Mouse (Mus musculus) ES-E14 (cell line): ENCODE measurements at regions not wholly inside any gene's neighbourhood (a gene's known extent, or its start where the extent isn't known, plus 50 kb on each side); places are given as distances from the start of the nearest gene placed in this dataset.

ENCODE experiments used
- DNase-seq: peaks from one replicate; pipeline ENCODE4 v3.0.0-alpha.2; 2013; ENCODE audit warnings: low read depth, low spot score
- H3K27ac ChIP-seq: 2 replicates; pipeline ENCODE4 v1.5.1; 2012; ENCODE audit warnings: low read depth, mild to moderate bottlenecking, low read length, moderate library complexity, mixed read lengths; ENCODE audit not compliant: poor library complexity, insufficient read depth, severe bottlenecking
- H3K36me3 ChIP-seq: 2 replicates; pipeline ENCODE4 v1.6.1; 2012; ENCODE audit warnings: mild to moderate bottlenecking, low read length, moderate library complexity, mixed read lengths; ENCODE audit not compliant: control insufficient read depth, poor library complexity, insufficient read depth, severe bottlenecking
- H3K4me1 ChIP-seq, 2 experiments: fragments of 150-350 bp in 1 of 2; sonication (generic) in 1 of 2; 2 replicates each; pipeline ENCODE4 v1.6.1; 2012; ENCODE audit warnings: low read length in 2 of 2, mild to moderate bottlenecking in 1 of 2, mixed read lengths in 1 of 2; ENCODE audit not compliant: control insufficient read depth in 2 of 2, insufficient read depth in 2 of 2, poor library complexity in 1 of 2
- H3K4me3 ChIP-seq, 2 experiments: fragments of 150-350 bp in 1 of 2; sonication (generic) in 1 of 2; 2 replicates each; pipeline ENCODE4 v1.5.1; 2012; ENCODE audit warnings: low read length in 2 of 2, low read depth in 1 of 2, mild to moderate bottlenecking in 1 of 2, mixed read lengths in 1 of 2; ENCODE audit not compliant: insufficient read depth in 1 of 2, poor library complexity in 1 of 2, severe bottlenecking in 1 of 2
- H3K9ac ChIP-seq: 2 replicates; pipeline ENCODE4 v1.6.1; 2012; ENCODE audit warnings: low read depth, mild to moderate bottlenecking, low read length, mixed read lengths; ENCODE audit not compliant: poor library complexity, insufficient read depth, severe bottlenecking
- H3K9me3 ChIP-seq: fragments of 150-350 bp; sonication (generic); 2 replicates; pipeline ENCODE4 v1.6.1; 2012; ENCODE audit warnings: low read depth, mild to moderate bottlenecking, low read length; ENCODE audit not compliant: control insufficient read depth, insufficient read depth
- CHD2 ChIP-seq: IDR thresholded peaks from 2 replicates; pipeline ENCODE4 v1.6.1; 2014; ENCODE audit warnings: mild to moderate bottlenecking, low read depth, low read length, inconsistent platforms
- HCFC1 ChIP-seq: IDR thresholded peaks from 2 replicates; pipeline ENCODE4 v1.6.1; 2012; ENCODE audit warnings: low read length, inconsistent platforms, borderline replicate concordance; ENCODE audit not compliant: insufficient read depth
- MAFK ChIP-seq: IDR thresholded peaks from 2 replicates; pipeline ENCODE4 v1.6.1; 2014; ENCODE audit warnings: mild to moderate bottlenecking, low read depth, low read length, inconsistent platforms; ENCODE audit not compliant: insufficient read depth
- ZC3H11A ChIP-seq: IDR thresholded peaks from 2 replicates; pipeline ENCODE4 v1.6.1; 2012; ENCODE audit warnings: low read depth, mild to moderate bottlenecking, inconsistent platforms, low read length, borderline replicate concordance
- ZNF384 ChIP-seq: IDR thresholded peaks from 2 replicates; pipeline ENCODE4 v1.6.1; 2012; ENCODE audit warnings: low read depth, low read length, inconsistent platforms
- in situ Hi-C, 2 experiments: fragments of 600-800 bp; cut with MboI; formaldehyde crosslinking; loops; one replicate each; pipeline ENCODE4 v1.15.1; 2025; ENCODE audit warnings: low sequenced_read_pairs in 2 of 2, inconsistent platforms in 1 of 2; ENCODE audit not compliant: unreplicated experiment in 2 of 2

GRCm38 (mm10) chr1:121029375-121029774 is 303.0 kb downstream of the Insig2 start:
- DNase-seq, result no peak
- Histone ChIP-seq H3K4me1 (no peaks in the 10 kb centered on the region), H3K4me3 (no peak overlapping the region), H3K27ac (no peak overlapping the region), H3K9ac (no peak overlapping the region), H3K36me3 (no peaks in the 10 kb centered on the region), H3K9me3 (no peaks in the 10 kb centered on the region)
- in situ Hi-C loops, result no loop called here
- TF ChIP-seq HCFC1 (no peak), CHD2 (no peak), MAFK (no peak)

GRCm38 (mm10) chr1:121034761-121035393 is 297.5 kb downstream of the Insig2 start:
- Histone ChIP-seq H3K27ac (no peak overlapping the region), H3K9me3 (no peaks in the 10 kb centered on the region), H3K36me3 (no peaks in the 10 kb centered on the region), H3K4me3 (no peak overlapping the region), H3K9ac (no peak overlapping the region), H3K4me1 (no peaks in the 10 kb centered on the region)
- DNase-seq, result no peak
- in situ Hi-C loops, result no loop called here
- no peak for TF ChIP-seq ZC3H11A

- Histone ChIP-seq H3K4me3 (no peak overlapping the region), H3K4me1 (no peaks in the 10 kb centered on the region), H3K36me3 (no peaks in the 10 kb centered on the region), H3K9ac (no peak overlapping the region), H3K9me3 (no peaks in the 10 kb centered on the region), H3K27ac (no peak overlapping the region)
- in situ Hi-C loops, result no loop called here
- DNase-seq, result no peak
- TF ChIP-seq MAFK, result no peak
- TF ChIP-seq ZC3H11A, result no peak
- TF ChIP-seq ZNF384, result no peak
- no peak for TF ChIP-seq CHD2
- no peak for TF ChIP-seq HCFC1
Measured at GRCm38 (mm10) chr1:121046581-121046980, 285.8 kb downstream of the Insig2 start.

GRCm38 (mm10) chr1:121047406-121047805 is 285.0 kb downstream of the Insig2 start:
- H3K4me3 ChIP-seq, result no peak overlapping the region
- in situ Hi-C loops, result no loop called here
- DNase-seq, result no peak
- no peak overlapping the region for H3K27ac ChIP-seq
- H3K9ac ChIP-seq, result no peak overlapping the region
- H3K36me3 ChIP-seq, result no peaks in the 10 kb centered on the region
- H3K9me3 ChIP-seq, result no peaks in the 10 kb centered on the region
- H3K4me1 ChIP-seq, result no peaks in the 10 kb centered on the region
- no peak for TF ChIP-seq HCFC1
- TF ChIP-seq ZC3H11A, result no peak
- no peak for TF ChIP-seq MAFK
- TF ChIP-seq ZNF384, result no peak
- no peak for TF ChIP-seq CHD2

- Histone ChIP-seq H3K4me3 (no peak overlapping the region), H3K9me3 (no peaks in the 10 kb centered on the region), H3K27ac (no peak overlapping the region), H3K36me3 (no peaks in the 10 kb centered on the region), H3K4me1 (no peaks in the 10 kb centered on the region), H3K9ac (no peak overlapping the region)
- in situ Hi-C loops, result no loop called here
- no peak for DNase-seq
- TF ChIP-seq ZNF384, result no peak
- no peak for TF ChIP-seq HCFC1
- no peak for TF ChIP-seq ZC3H11A
- TF ChIP-seq CHD2, result no peak
- no peak for TF ChIP-seq MAFK
Measured at GRCm38 (mm10) chr1:121049684-121050083, 282.7 kb downstream of the Insig2 start.
